Mouse (Mus musculus): Measurements from ENCODE around the gene Mtr. TPM values are rescaled to one million over a fixed set of nuclear protein-coding genes. Genes with fewer than 3 reads are reported as not detected.
A peak's percentile ranks its signal among the peaks of the same experiment; 100 is the strongest.

The Mtr gene
- polyA plus RNA-seq, 1 experiment from 2014 or later = 18.7 TPM

- Histone ChIP-seq H3K4me1 (no peaks in the 10 kb centered on the region), H3K36me3 (no peaks in the 10 kb centered on the region), H3K27me3 (no peaks in the 10 kb centered on the region), H3K4me3 (no peak overlapping the region), H3K9me3 (no peaks in the 10 kb centered on the region), H3K9ac (no peak overlapping the region), H3K27ac (no peak overlapping the region), H3K4me2 (replicated peaks) (no peak overlapping the region)
- no peak for ATAC-seq (ENCODE audit: low FRiP score, low read depth)
- 91% methylated on average over 3 of the region's 3 CpGs for WGBS
These were observed 10.1 kb upstream of the Mtr start for GRCm38 (mm10) chr13:12267971-12268370.

DNA sequence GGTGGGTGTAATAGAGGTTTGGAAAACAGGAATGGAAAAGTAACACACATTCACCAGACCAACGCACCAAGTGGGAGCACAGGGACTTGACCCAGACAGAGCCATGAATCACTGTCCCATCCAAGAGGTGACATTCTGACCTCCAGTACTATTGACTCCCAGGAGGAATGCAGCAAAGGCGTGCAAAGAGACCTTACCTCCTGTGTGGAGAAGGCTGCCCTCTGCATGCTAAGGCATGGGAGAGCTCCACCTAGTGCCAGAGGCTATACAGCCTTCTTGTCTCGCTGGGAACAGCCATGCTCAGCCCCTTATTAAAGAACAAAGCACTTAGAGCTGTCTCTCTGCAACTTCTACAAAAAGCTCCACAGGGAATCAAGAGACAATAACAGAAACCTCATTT is 9.2 kb upstream of the Mtr start:
- Histone ChIP-seq H3K4me2 (replicated peaks) (no peak overlapping the region), H3K27me3 (no peaks in the 10 kb centered on the region), H3K4me3 (no peak overlapping the region), H3K36me3 (no peaks in the 10 kb centered on the region), H3K9me3 (no peaks in the 10 kb centered on the region), H3K27ac (no peak overlapping the region), H3K9ac (no peak overlapping the region), H3K4me1 (no peaks in the 10 kb centered on the region)
- ATAC-seq (ENCODE audit: low FRiP score, low read depth) = no peak
- WGBS = 30% methylated on average over 3 of the region's 3 CpGs

DNA sequence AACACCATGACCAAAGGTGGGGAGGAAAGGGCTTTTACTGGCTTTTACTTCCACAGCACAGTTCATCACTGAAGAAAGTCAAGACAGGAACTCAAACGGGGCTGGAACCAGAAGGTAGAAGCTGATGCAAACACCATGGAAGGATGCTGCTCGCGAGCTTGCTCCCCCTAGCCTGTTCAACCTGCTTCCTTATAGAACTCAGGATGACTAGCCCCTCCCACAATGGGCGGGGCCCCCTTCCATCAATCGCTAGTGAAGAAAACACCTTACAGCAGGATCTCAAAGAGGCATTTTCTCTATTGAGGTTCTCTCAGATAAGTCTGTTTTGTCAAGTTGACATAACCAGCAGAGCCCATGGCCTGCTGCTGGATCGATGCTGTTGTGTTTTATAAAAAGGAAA is 6.1 kb upstream of the Mtr start:
- no peak for ATAC-seq (ENCODE audit: low FRiP score, low read depth)
- no peak overlapping the region for H3K4me3 ChIP-seq
- H3K4me2 ChIP-seq (replicated peaks) = no peak overlapping the region
- no peak overlapping the region for H3K9ac ChIP-seq
- 74% methylated on average over 6 of the region's 6 CpGs for WGBS
- H3K9me3 ChIP-seq = peaks cover 9% of the 10 kb centered on the region
- no peaks in the 10 kb centered on the region for H3K27me3 ChIP-seq
- no peaks in the 10 kb centered on the region for H3K36me3 ChIP-seq
- H3K4me1 ChIP-seq = no peaks in the 10 kb centered on the region
- H3K27ac ChIP-seq = no peak overlapping the region

DNA sequence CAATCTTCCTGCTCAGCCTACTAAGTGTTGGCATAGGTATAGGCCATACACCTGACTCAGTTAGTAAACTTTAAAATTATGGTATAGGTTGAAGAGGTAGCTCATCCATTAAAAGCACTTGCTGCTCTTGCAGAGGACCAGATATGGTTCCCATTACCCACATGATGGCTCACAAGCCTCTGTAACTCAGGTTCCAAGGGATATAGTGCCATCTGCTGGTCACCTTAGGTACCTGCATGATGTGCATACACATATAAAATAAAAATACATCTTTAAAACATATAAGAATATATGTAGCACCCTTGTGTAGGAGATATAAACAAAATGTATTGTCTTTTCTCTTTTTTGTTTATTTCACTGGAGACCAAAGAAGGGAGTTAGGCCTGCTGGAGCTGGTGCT is 3.6 kb upstream of the Mtr start:
- H3K4me1 ChIP-seq = peaks cover 7% of the 10 kb centered on the region
- H3K4me2 ChIP-seq (replicated peaks) = no peak overlapping the region
- H3K9me3 ChIP-seq = peaks cover 9% of the 10 kb centered on the region
- H3K27me3 ChIP-seq = no peaks in the 10 kb centered on the region
- no peak overlapping the region for H3K9ac ChIP-seq
- no peak overlapping the region for H3K27ac ChIP-seq
- H3K4me3 ChIP-seq = no peak overlapping the region
- ATAC-seq (ENCODE audit: low FRiP score, low read depth) = no peak
- H3K36me3 ChIP-seq = no peaks in the 10 kb centered on the region

GRCm38 (mm10) chr13:12256871-12257390 is 982 bp downstream of the Mtr start:
- Histone ChIP-seq H3K27me3 (no peaks in the 10 kb centered on the region), H3K4me3 (peak overlapping the region; percentile 79), H3K36me3 (peaks cover 12% of the 10 kb centered on the region), H3K27ac (peak overlapping the region; percentile 87; the same call in 1 of the 2 replicates), H3K9me3 (peaks cover 9% of the 10 kb centered on the region), H3K4me2 (replicated peaks) (peak overlapping the region; percentile 68), H3K9ac (peak overlapping the region; percentile 84), H3K4me1 (peaks cover 24% of the 10 kb centered on the region)
- no peak for ATAC-seq (ENCODE audit: low FRiP score, low read depth)
- WGBS = 11% methylated on average over 10 of the region's 10 CpGs

- H3K9me3 ChIP-seq = peaks cover 6% of the 10 kb centered on the region
- ATAC-seq (ENCODE audit: low FRiP score, low read depth) = no peak
- WGBS = 62% methylated on average over 3 of the region's 3 CpGs
- H3K27ac ChIP-seq = no peak overlapping the region
- H3K9ac ChIP-seq = peak overlapping the region; percentile 84; the same call in 1 of the 2 replicates
- peaks cover 24% of the 10 kb centered on the region for H3K4me1 ChIP-seq
- H3K36me3 ChIP-seq = peaks cover 16% of the 10 kb centered on the region
- no peaks in the 10 kb centered on the region for H3K27me3 ChIP-seq
- H3K4me3 ChIP-seq = peak overlapping the region; percentile 79
- peak overlapping the region; percentile 68 for H3K4me2 ChIP-seq (replicated peaks)
These were observed 1.8 kb downstream of the Mtr start for GRCm38 (mm10) chr13:12255911-12256705.

GRCm38 (mm10) chr13:12250496-12250895 is 7.4 kb downstream of the Mtr start:
- H3K4me1 ChIP-seq = peaks cover 6% of the 10 kb centered on the region
- H3K9ac ChIP-seq = no peak overlapping the region
- ATAC-seq (ENCODE audit: low FRiP score, low read depth) = no peak
- 98% methylated on average over 3 of the region's 3 CpGs for WGBS
- no peak overlapping the region for H3K4me2 ChIP-seq (replicated peaks)
- no peak overlapping the region for H3K27ac ChIP-seq
- no peaks in the 10 kb centered on the region for H3K9me3 ChIP-seq
- peaks cover 55% of the 10 kb centered on the region for H3K36me3 ChIP-seq
- H3K4me3 ChIP-seq = no peak overlapping the region
- no peaks in the 10 kb centered on the region for H3K27me3 ChIP-seq

GRCm38 (mm10) chr13:12249195-12249898 is 8.6 kb downstream of the Mtr start:
- Histone ChIP-seq H3K36me3 (peaks cover 62% of the 10 kb centered on the region), H3K9me3 (no peaks in the 10 kb centered on the region)
- ATAC-seq (ENCODE audit: low FRiP score, low read depth) = no peak

GRCm38 (mm10) chr13:12245938-12246337 is 12.0 kb downstream of the Mtr start:
- no peak for ATAC-seq (ENCODE audit: low FRiP score, low read depth)
- Histone ChIP-seq H3K36me3 (peaks cover 79% of the 10 kb centered on the region), H3K4me3 (no peak overlapping the region), H3K9me3 (no peaks in the 10 kb centered on the region), H3K4me1 (no peaks in the 10 kb centered on the region), H3K27me3 (no peaks in the 10 kb centered on the region), H3K9ac (no peak overlapping the region), H3K4me2 (replicated peaks) (no peak overlapping the region), H3K27ac (no peak overlapping the region)
- 93% methylated on average over 2 of the region's 2 CpGs for WGBS

More at GRCm38 (mm10) chr13:12249195-12249898, 8.6 kb downstream of the Mtr start:
- H3K4me1 ChIP-seq = no peaks in the 10 kb centered on the region
- H3K9ac ChIP-seq = no peak overlapping the region
- no peaks in the 10 kb centered on the region for H3K27me3 ChIP-seq
- H3K4me3 ChIP-seq = no peak overlapping the region
- no peak overlapping the region for H3K27ac ChIP-seq
- no peak overlapping the region for H3K4me2 ChIP-seq (replicated peaks)
- WGBS = 87% methylated on average over 8 of the region's 8 CpGs

DNA sequence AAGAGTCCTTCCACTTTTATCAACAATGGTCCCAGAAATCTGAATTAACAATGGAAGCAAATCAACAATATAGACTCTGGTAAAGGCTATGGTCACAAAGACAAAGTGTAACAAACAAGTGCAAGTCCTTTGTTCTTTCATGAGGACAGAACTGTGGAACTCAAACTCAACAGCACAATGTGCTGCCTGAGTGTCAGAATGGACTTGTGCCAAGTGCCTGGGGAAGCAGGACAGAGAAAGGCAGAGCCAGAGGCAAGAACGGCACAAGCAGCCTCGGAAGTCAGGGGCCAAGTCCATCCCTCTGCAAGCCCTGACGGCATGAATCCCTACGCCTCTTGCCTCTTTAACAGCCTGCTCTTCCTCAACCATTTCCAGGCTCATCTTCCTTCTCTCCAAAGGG is 13.9 kb downstream of the Mtr start:
- H3K4me1 ChIP-seq = no peaks in the 10 kb centered on the region
- H3K36me3 ChIP-seq = peaks cover 76% of the 10 kb centered on the region
- H3K4me3 ChIP-seq = no peak overlapping the region
- no peak overlapping the region for H3K9ac ChIP-seq
- ATAC-seq (ENCODE audit: low FRiP score, low read depth) = no peak
- no peak overlapping the region for H3K27ac ChIP-seq
- no peaks in the 10 kb centered on the region for H3K9me3 ChIP-seq
- no peak overlapping the region for H3K4me2 ChIP-seq (replicated peaks)
- no peaks in the 10 kb centered on the region for H3K27me3 ChIP-seq
- 82% methylated on average over 4 of the region's 4 CpGs for WGBS

DNA sequence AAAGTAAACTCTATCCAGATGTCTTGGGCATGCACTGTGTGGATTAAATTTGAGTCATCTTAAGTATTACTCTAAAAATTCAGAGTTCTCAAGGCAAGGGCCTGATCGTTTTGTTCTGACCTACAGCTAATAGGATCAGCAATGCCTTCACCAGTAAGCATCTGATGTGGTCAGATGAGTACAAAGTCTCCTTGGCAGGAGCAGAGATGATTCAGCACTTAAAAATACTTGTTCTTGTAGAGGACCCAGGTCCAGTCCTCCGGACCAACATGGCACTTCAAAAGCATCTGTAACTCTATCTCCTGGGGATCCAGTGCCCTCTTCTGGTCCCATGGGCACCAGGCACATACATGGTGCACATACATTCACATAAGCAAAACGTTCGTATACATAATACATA is 25.8 kb downstream of the Mtr start:
- Histone ChIP-seq H3K9ac (no peak overlapping the region), H3K27ac (no peak overlapping the region), H3K9me3 (no peaks in the 10 kb centered on the region), H3K4me3 (no peak overlapping the region), H3K4me2 (replicated peaks) (no peak overlapping the region), H3K36me3 (peaks cover 89% of the 10 kb centered on the region), H3K27me3 (no peaks in the 10 kb centered on the region), H3K4me1 (no peaks in the 10 kb centered on the region)
- ATAC-seq (ENCODE audit: low FRiP score, low read depth) = no peak
- 94% methylated on average over 4 of the region's 4 CpGs for WGBS

DNA sequence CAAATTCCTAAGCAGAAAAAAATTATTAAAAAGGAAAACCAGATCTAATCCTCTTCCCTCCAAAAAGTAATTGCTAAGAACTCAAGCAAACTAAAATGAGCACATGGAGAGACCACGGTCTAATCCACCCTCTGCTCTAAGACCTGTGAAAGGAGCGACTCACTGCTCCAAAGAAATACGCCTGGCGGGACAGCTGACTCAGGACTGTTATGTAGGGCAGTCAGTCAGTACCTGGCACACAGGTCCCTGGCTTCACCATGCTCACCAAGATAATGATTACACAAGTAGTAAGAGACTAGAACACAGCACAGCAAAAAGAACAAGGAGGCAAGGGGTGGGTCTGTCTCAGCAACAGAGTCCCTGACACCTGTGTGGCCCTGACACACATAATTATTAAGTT is 29.7 kb downstream of the Mtr start:
- Histone ChIP-seq H3K9me3 (no peaks in the 10 kb centered on the region), H3K4me1 (no peaks in the 10 kb centered on the region), H3K27ac (no peak overlapping the region), H3K36me3 (peaks cover 81% of the 10 kb centered on the region), H3K4me3 (no peak overlapping the region), H3K9ac (no peak overlapping the region), H3K27me3 (no peaks in the 10 kb centered on the region), H3K4me2 (replicated peaks) (no peak overlapping the region)
- peak; percentile 57; the same call in 1 of the 2 replicates for ATAC-seq (ENCODE audit: low FRiP score, low read depth)
- WGBS = 69% methylated on average over 4 of the region's 4 CpGs

Data from limb, embryonic 13.5 days (tissue).